Mouse (Mus musculus) gastrocnemius, adult 8-10 months (tissue): ENCODE results near the gene Dcaf5. TPM values are rescaled to one million over a fixed set of nuclear protein-coding genes. Genes with fewer than 3 reads are reported as not detected.

Experiments used
- DNase-seq, 2 experiments: peaks; one replicate each; pipeline ENCODE4 v3.0.0; 2022; ENCODE audit warnings: low spot score in 2 of 2
- total RNA-seq, 4 experiments: library from RNA; stranded (reverse); gene quantifications; 2 replicates each; pipeline ENCODE4 v1.2.4; 2022

The Dcaf5 gene
- total RNA-seq, 4 experiments from 2014 or later, result 45.9 to 66.0 (median 50.9) TPM

DNA sequence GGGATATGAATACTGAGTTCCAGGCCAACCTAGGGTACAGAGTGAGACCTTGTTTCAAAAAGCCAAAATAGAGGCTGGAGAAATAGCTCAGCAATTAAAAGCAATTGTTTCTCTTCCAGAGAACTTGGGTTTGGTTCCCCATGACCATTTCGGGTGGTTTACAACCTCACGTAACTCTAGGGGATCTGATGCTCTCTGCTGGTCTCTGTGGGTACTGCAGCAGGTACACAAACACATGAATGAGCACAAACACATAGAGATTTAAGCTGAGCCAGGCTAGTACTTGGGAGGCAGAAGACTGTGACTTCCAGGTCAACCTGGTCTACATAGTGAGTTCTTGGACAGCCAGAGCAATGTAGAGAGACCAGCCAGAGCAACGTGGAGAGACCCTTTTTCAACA lies 28.6 kb downstream of the Dcaf5 start:
- no peak for DNase-seq

GRCm38 (mm10) chr12:80406650-80407049 lies 29.8 kb downstream of the Dcaf5 start:
- no peak for DNase-seq

DNA sequence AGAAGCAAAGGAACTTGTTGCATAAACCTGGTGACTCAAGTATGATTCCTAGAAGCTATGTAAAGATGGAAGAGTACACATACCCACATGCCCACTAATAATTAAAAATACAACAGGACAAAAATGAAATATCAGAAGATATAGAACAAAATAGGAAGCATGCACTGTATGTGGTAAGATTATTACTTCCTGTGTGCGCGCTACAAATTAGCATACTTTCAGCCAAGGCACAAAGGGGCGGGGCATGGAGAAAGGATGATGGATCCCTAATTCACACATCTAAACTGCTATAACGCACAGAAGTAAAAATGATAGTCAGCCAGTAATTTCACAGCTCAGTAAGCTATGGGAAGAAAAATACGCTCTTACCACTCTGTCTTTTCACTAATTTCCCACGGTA lies 32.3 kb downstream of the Dcaf5 start:
- no peak for DNase-seq

DNA sequence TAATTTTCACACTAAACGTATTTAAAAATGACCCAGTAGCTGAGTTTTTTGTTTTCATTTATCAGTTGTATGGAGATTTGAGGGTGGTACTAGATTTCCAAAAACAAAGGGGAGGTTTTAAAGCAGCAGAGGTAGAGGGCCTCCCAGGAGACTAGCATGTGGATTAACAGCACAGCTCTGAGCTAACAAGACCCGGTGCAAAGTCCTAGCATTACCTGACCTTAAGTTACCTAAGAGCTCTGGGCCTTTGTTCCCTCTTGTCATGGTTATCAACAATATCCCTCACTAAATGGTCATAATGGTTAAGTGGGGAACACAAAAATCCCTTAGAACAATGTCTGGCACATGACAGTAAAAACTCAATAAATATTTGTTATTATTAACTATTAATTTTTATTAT lies 37.3 kb downstream of the Dcaf5 start:
- DNase-seq, result no peak

GRCm38 (mm10) chr12:80396397-80396796 lies 40.0 kb downstream of the Dcaf5 start:
- DNase-seq, result no peak

DNA sequence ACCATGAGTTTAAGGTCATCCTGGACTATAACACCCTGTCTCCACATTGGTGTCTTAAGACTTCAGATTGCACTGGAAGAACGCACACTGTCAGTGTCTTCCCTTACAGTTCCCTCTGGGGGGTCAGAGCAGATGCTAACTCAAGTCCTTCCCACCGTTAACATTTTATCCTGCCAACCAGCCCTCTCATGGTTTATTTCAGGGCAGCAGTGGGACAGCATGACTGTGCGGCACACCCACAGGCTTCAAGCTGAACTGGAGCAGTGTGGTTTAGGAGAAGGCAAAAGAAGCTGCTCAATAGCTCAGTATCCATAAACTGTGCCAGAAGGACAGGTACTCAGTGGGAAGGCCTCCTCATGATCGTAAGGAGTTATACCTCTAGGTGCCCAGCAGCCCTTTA lies 41.1 kb downstream of the Dcaf5 start:
- DNase-seq, result no peak

GRCm38 (mm10) chr12:80394045-80394444 lies 42.4 kb downstream of the Dcaf5 start:
- DNase-seq, result peak in 1 of 2 experiments; percentile 12

- DNase-seq, result no peak
These were observed 47.0 kb downstream of the Dcaf5 start for GRCm38 (mm10) chr12:80389448-80389847.

DNA sequence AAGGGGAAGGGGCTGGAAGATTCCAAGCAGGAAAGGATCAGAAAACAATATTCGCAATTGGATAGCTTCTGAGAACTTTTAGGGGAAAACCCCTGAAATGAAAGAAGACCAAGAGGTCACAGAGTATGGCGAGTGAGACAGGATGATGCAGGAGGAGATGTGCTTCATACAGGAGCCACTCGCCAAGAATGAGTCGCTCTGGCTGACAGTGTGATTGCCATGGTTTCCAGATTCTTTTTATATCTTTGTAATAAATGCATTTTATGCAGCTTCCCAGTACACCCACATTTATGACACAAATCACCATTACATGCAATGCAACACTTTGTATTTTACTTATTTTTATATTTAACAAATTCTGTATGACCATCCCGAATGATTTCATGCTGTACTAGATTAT lies 49.1 kb downstream of the Dcaf5 start:
- DNase-seq, result no peak

- no peak for DNase-seq
These were observed 51.0 kb downstream of the Dcaf5 start for GRCm38 (mm10) chr12:80385361-80385760.

- DNase-seq, result no peak
These were observed 52.9 kb downstream of the Dcaf5 start for GRCm38 (mm10) chr12:80383478-80383877.

- no peak for DNase-seq
These were observed 53.6 kb downstream of the Dcaf5 start for GRCm38 (mm10) chr12:80382794-80383193.

GRCm38 (mm10) chr12:80379831-80380457 lies 56.5 kb downstream of the Dcaf5 start:
- no peak for DNase-seq

GRCm38 (mm10) chr12:80379393-80379792 lies 57.0 kb downstream of the Dcaf5 start:
- peak in 1 of 2 experiments; percentile 13 for DNase-seq

DNA sequence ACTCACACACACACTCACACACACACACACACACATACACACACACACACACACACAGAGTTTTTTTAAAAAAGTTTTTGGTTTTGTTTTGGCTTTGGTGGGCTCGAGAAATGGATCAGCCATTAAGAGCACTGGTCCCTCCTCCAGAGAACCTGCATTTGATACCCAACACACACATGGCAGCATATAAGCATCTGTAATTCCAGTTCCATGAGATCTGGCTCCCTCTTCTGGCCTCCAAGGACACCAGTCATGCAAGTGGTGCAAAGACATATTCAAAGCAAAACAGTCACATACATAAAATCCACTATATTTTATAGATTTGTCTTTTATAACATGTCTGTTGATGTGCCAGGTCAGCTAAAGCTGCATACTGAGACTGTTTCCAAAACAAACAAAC lies 58.8 kb downstream of the Dcaf5 start:
- no peak for DNase-seq

DNA sequence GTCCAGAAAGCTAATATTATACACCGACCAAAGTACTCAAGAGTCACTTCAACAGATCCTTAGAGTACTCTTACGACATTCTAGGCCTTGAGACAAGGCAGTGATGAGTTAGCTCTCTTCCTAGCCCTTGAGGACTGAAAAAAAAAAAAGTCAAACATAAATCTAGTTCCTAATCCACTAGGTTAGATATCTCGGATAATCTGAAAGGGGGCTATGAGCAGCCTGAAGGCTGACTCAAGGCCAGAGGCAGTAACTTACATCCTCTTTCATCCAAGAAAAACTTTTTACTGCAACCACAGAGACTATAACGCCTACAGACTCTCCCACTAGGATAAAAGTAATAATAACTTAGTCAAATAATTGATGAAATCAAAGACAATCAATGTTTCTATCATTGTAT lies 60.7 kb downstream of the Dcaf5 start:
- DNase-seq, result no peak

- no peak for DNase-seq
These were observed 61.7 kb downstream of the Dcaf5 start for GRCm38 (mm10) chr12:80374736-80375135.

DNA sequence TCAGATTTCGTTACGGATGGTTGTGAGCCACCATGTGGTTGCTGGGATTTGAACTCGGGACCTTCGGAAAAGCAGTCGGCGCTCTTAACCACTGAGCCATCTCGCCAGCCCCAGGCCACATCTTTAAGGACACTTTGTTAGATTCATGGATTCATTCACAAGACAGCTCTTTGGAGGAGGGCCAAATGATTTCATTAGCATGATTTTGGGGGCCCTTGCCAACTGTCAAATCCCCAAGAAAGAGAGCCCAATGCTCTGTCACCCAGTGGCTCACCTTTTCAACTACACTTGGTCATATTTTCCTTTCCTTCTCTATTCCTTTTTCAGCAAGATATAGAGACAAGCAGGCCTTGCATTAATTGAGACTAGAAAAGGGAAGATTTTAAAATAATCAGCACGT lies 63.5 kb downstream of the Dcaf5 start:
- DNase-seq, result no peak

GRCm38 (mm10) chr12:80367227-80367626 lies 69.2 kb downstream of the Dcaf5 start:
- no peak for DNase-seq

- no peak for DNase-seq
These were observed 70.4 kb downstream of the Dcaf5 start for GRCm38 (mm10) chr12:80366004-80366480.

- DNase-seq, result no peak
These were observed 71.1 kb downstream of the Dcaf5 start for GRCm38 (mm10) chr12:80365345-80365744.

- DNase-seq, result no peak
These were observed 74.7 kb downstream of the Dcaf5 start for GRCm38 (mm10) chr12:80361655-80362054.

- no peak for DNase-seq
These were observed 76.1 kb downstream of the Dcaf5 start for GRCm38 (mm10) chr12:80360321-80360720.

- no peak for DNase-seq
These were observed 91.6 kb downstream of the Dcaf5 start for GRCm38 (mm10) chr12:80344777-80345231.
